Mouse (Mus musculus) embryonic facial prominence, embryonic 14.5 days (tissue): ENCODE data around the gene Hao1. TPM values are rescaled to one million over a fixed set of nuclear protein-coding genes. Genes with fewer than 3 reads are reported as not detected.

Experiments used
- ATAC-seq: fragments of 200-750 bp; cut with Nextera tagmentation; 2 replicates; pipeline ENCODE4 v1.8.0; 2017; ENCODE audit warnings: low read depth, moderate number of reproducible peaks, moderate TSS enrichment
- DNase-seq: peaks from one replicate; pipeline ENCODE4 v3.0.0-alpha.2; 2015; ENCODE audit warnings: low spot score
- H3K27ac ChIP-seq: fragments of 300-500 bp; sonication (generic); replicated peaks from 2 replicates; pipeline ENCODE4 v1.5.1; 2014; ENCODE audit warnings: low read depth, mild to moderate bottlenecking, low read length, moderate library complexity
- H3K27me3 ChIP-seq: fragments of 300-500 bp; sonication (generic); replicated peaks from 2 replicates; pipeline ENCODE4 v1.6.1; 2014; ENCODE audit warnings: low read length; ENCODE audit not compliant: control insufficient read depth, insufficient read depth
- H3K36me3 ChIP-seq: fragments of 300-500 bp; sonication (generic); 2 replicates; pipeline ENCODE4 v1.6.1; 2014; ENCODE audit warnings: low read length, mixed read lengths; ENCODE audit not compliant: control insufficient read depth, insufficient read depth
- H3K4me1 ChIP-seq: fragments of 300-500 bp; sonication (generic); 2 replicates; pipeline ENCODE4 v1.6.1; 2014; ENCODE audit warnings: antibody characterized with exemption, low read length; ENCODE audit not compliant: control insufficient read depth, insufficient read depth
- H3K4me2 ChIP-seq: fragments of 300-500 bp; sonication (generic); 2 replicates; pipeline ENCODE4 v1.6.1; 2014; ENCODE audit warnings: low read depth, mild to moderate bottlenecking, low read length, moderate library complexity, mixed read lengths
- H3K4me3 ChIP-seq: fragments of 300-500 bp; sonication (generic); 2 replicates; pipeline ENCODE4 v1.5.1; 2014; ENCODE audit warnings: low read depth, mild to moderate bottlenecking, low read length
- H3K9ac ChIP-seq: fragments of 300-500 bp; sonication (generic); 2 replicates; pipeline ENCODE4 v1.6.1; 2014; ENCODE audit warnings: low read depth, mild to moderate bottlenecking, low read length, moderate library complexity, mixed read lengths
- H3K9me3 ChIP-seq: fragments of 300-500 bp; sonication (generic); 2 replicates; pipeline ENCODE4 v1.6.1; 2016; ENCODE audit warnings: low read length; ENCODE audit not compliant: control insufficient read depth
- whole genome bisulfite sequencing: fragments of 180-500 bp; shearing (Covaris S2); extraction: QIAGEN DNeasy Blood & Tissue Kit; methylation state at CpG from one replicate; pipeline ENCODE4 v1.1.7; 2014; 5-methylcytosine and 5-hydroxymethylcytosine counted together
- polyA plus RNA-seq: library from polyadenylated mRNA; unstranded; fragments of >200 nt; fragmentation: Nextera tagmentation; extraction: Ambion mirVana; gene quantifications from 2 replicates; pipeline ENCODE4 v1.2.1, GENCODE M21; 2014

Gene Hao1
- polyA plus RNA-seq, 1 experiment from 2014 or later = not detected

DNA sequence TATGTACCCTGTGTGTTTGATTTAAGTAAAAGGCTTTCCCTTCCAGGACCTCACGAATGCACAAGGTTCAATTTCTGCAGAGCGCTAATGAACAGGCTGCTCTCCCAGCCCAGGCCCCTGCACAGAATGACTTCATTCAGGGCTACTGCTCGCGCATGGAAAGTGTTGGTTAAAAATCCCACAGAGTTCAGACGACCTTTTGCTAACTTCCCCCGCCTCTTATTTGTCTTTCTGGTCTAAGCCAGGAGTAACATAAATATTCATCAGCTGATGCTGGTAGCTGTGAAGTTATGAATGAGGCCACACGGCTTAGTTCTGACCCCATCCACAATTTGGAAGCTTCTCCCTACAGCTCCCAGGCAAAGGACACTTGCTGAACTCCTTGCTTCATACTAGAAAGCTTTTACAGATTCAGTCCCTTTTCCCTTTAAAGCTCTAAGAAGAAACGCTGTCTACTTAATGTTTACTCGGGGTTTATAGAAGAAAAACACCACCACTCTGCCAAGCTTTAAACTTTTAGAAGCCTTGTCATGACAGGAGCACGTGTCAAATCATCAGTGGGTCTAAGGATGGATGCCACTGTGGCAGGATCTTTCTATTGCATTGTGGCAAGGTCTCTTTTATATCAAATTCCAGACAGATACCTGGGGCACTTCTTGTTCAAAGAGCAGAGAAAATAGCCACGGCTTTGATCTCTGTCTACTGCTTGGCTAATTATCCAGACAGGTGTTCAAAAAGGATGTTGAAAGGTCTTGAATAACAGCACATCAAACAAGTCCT lies 67.9 kb downstream of the Hao1 start:
- H3K27ac ChIP-seq = no peak overlapping the region
- peak; percentile 63 for DNase-seq
- no peaks in the 10 kb centered on the region for H3K9me3 ChIP-seq
- H3K27me3 ChIP-seq = no peaks in the 10 kb centered on the region
- H3K4me3 ChIP-seq = no peak overlapping the region
- H3K36me3 ChIP-seq = no peaks in the 10 kb centered on the region
- H3K9ac ChIP-seq = no peak overlapping the region
- ATAC-seq = 0 out of 2 replicates have a peak, but pooled peaks have one; percentile 41
- no peak overlapping the region for H3K4me2 ChIP-seq
- WGBS = 40% methylated on average over 11 of the region's 11 CpGs
- H3K4me1 ChIP-seq = no peaks in the 10 kb centered on the region; the same call in 1 of the 2 replicates

DNA sequence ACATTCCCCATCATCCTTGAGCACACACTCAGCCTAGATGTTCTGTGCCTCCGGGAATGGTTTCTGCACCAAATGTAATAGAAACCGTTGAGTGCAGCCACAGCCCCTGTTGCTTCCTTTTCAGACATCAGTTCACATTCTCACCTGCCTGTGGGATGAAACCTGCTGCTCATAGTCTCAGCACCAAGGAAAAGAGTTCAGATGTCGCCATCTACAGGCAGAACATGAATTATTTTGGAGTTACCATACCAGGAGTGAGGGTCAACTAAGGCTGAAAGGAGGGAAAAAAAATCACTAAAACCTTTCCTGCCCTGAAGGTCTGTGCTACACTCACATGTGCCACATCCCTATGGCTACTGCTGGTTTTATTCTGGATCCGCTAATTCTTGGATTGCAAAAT lies 71.5 kb downstream of the Hao1 start:
- no peaks in the 10 kb centered on the region for H3K27me3 ChIP-seq
- H3K4me3 ChIP-seq = no peak overlapping the region
- H3K4me1 ChIP-seq = no peaks in the 10 kb centered on the region; the same call in 1 of the 2 replicates
- no peak for ATAC-seq
- H3K4me2 ChIP-seq = no peak overlapping the region
- H3K9me3 ChIP-seq = no peaks in the 10 kb centered on the region
- no peak overlapping the region for H3K9ac ChIP-seq
- 32% methylated on average over 4 of the region's 4 CpGs for WGBS
- H3K36me3 ChIP-seq = no peaks in the 10 kb centered on the region
- no peak overlapping the region for H3K27ac ChIP-seq
- peak; percentile 50 for DNase-seq

DNA sequence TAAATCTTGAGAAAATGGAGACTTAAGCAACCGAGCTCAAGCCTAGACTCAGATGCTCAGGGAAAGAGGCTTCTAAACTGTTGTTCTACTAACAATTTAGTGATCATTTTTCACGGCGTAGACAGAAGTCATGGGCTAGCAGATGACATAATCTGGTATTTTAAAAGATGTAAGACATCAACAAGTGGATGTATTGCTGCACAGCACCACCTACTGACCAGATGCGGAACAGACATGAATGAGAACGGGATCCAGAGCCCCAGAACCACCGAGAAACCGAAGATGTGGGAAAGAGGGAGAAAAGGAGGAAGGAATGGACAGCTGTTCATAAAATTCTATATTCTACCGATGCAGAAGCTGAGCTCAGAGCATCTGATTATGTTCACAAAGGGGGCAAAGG lies 72.4 kb downstream of the Hao1 start:
- no peaks in the 10 kb centered on the region for H3K9me3 ChIP-seq
- H3K9ac ChIP-seq = no peak overlapping the region
- no peaks in the 10 kb centered on the region; the same call in 1 of the 2 replicates for H3K4me1 ChIP-seq
- H3K36me3 ChIP-seq = no peaks in the 10 kb centered on the region
- 11% methylated on average over 8 of the region's 8 CpGs for WGBS
- DNase-seq = peak; percentile 83
- no peak overlapping the region for H3K4me2 ChIP-seq
- H3K4me3 ChIP-seq = no peak overlapping the region
- H3K27me3 ChIP-seq = no peaks in the 10 kb centered on the region
- H3K27ac ChIP-seq = no peak overlapping the region
- ATAC-seq = no peak

DNA sequence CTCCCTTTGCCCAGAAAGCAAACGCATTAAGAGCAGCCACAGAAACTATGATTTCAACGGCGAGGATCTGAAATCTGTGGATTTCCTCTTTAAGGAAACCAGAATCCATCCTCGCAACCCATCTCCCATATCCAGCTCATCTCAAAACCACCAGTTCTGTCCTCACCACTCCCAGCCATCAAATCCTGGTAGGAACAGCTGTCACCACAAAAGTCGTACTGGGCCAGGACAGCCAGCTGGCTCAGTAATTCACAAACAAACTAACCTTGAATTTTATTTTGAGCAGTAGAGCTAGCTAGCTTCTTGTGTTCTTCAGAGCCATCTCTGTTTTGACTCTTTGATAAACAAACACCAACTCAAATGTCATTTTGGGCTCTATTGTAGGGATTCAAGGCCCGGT lies 73.0 kb downstream of the Hao1 start:
- H3K27ac ChIP-seq = no peak overlapping the region
- H3K4me1 ChIP-seq = no peaks in the 10 kb centered on the region; the same call in 1 of the 2 replicates
- H3K36me3 ChIP-seq = no peaks in the 10 kb centered on the region
- H3K9ac ChIP-seq = no peak overlapping the region
- ATAC-seq (no peak), DNase-seq (no peak)
- no peaks in the 10 kb centered on the region for H3K9me3 ChIP-seq
- H3K4me3 ChIP-seq = no peak overlapping the region
- WGBS = 80% methylated on average over 6 of the region's 6 CpGs
- no peaks in the 10 kb centered on the region for H3K27me3 ChIP-seq
- no peak overlapping the region for H3K4me2 ChIP-seq

DNA sequence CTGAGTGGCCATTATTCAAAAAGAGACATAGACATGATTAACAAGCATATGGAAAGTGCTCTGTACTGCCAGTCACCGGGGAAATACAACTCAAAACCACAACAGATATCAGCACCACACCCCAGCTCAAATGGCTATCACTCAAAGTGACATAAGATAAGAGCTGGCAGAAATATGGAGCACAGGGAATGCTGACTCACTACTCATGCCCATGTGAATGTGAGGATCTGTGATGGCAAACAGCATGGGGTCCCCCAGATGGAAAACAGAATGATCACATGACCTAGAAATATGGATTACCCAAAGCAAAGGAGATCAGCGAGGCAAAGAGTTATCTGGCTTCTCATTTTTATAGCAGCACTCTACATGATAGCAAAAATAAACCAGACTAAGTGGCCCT lies 89.0 kb downstream of the Hao1 start:
- Histone ChIP-seq H3K36me3 (no peaks in the 10 kb centered on the region), H3K4me1 (no peaks in the 10 kb centered on the region), H3K4me3 (no peak overlapping the region), H3K4me2 (no peak overlapping the region), H3K9ac (no peak overlapping the region), H3K27me3 (no peaks in the 10 kb centered on the region), H3K9me3 (no peaks in the 10 kb centered on the region), H3K27ac (no peak overlapping the region)
- WGBS = 77% methylated on average over 2 of the region's 2 CpGs
- DNase-seq (no peak), ATAC-seq (no peak)

DNA sequence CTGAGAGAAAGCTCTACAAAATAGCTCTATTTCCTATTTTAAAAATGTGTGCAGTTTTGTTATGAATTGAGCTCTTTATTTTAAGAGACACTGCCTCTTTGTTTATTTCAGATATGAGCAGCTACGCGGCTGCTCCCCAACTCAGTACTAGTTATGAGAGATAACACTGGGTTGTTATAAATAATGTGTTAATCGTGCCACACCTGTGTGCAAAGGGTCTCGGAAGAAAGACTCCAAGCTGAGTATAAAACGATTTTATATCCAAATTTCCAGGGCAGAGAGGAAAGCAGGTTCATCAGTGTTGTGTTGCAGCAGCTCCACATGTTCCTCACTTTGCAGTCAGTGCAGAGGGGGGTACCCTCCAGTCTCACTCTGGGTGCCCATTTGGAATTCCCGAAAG lies 91.8 kb downstream of the Hao1 start:
- no peak for DNase-seq
- no peaks in the 10 kb centered on the region for H3K36me3 ChIP-seq
- H3K4me2 ChIP-seq = no peak overlapping the region
- ATAC-seq = no peak
- no peak overlapping the region for H3K4me3 ChIP-seq
- 74% methylated on average over 6 of the region's 6 CpGs for WGBS
- no peak overlapping the region for H3K9ac ChIP-seq
- no peaks in the 10 kb centered on the region for H3K27me3 ChIP-seq
- H3K27ac ChIP-seq = no peak overlapping the region
- H3K4me1 ChIP-seq = no peaks in the 10 kb centered on the region
- no peaks in the 10 kb centered on the region for H3K9me3 ChIP-seq

DNA sequence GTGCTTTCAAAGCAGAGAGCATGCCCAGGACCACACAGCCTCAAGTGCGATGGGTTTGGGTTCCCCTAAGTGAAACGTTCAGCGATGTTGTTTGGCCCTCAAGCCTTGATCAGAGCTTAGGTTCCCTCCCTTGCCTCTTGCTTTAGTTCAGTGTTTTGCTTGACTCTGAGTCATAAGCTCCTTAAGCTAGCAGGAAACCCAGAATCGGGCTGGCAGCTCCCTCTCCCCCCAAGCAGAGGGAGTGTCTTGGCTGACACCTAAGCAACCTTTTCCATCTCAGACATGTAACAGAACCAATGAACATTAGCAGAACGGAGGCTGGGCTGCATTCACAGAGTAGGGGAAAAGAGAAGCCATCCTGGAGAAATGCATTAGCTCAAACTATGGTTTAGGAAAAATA lies 93.3 kb downstream of the Hao1 start:
- Histone ChIP-seq H3K27ac (no peak overlapping the region), H3K4me3 (no peak overlapping the region), H3K9ac (no peak overlapping the region), H3K27me3 (no peaks in the 10 kb centered on the region), H3K4me1 (no peaks in the 10 kb centered on the region), H3K9me3 (no peaks in the 10 kb centered on the region), H3K36me3 (no peaks in the 10 kb centered on the region), H3K4me2 (no peak overlapping the region)
- ATAC-seq (peak; percentile 41; the same call in 1 of the 2 replicates), DNase-seq (peak; percentile 60)
- WGBS = 56% methylated on average over 5 of the region's 5 CpGs

DNA sequence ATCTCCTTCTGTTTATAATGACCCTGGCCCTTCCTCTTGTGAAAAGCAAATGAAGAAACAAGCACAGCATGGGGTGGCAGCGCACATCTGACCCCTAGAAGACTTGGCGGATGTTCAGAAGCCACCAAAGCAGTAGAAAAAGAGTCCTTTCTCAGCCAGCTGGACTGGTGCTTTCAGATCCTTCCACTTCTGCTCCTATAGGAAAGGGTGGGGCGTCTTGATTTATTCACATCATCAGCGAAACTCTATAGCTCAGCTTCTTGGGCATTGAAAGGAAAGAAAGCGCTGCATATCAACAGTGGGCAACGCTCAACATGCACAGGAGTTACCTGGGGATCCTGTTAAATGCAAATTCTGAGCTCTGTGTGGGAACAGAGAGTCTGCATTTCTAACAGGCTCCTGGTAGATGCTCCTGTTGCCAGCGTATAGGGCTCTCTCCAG lies 98.1 kb downstream of the Hao1 start:
- WGBS = 23% methylated on average over 7 of the region's 7 CpGs
- DNase-seq (peak; percentile 28), ATAC-seq (no peak)
- H3K27ac ChIP-seq = no peak overlapping the region
- no peaks in the 10 kb centered on the region for H3K4me1 ChIP-seq
- no peaks in the 10 kb centered on the region for H3K9me3 ChIP-seq
- H3K4me3 ChIP-seq = no peak overlapping the region
- H3K9ac ChIP-seq = no peak overlapping the region
- H3K27me3 ChIP-seq = no peaks in the 10 kb centered on the region
- no peaks in the 10 kb centered on the region for H3K36me3 ChIP-seq
- H3K4me2 ChIP-seq = peak overlapping the region; percentile 28; the same call in 1 of the 2 replicates

DNA sequence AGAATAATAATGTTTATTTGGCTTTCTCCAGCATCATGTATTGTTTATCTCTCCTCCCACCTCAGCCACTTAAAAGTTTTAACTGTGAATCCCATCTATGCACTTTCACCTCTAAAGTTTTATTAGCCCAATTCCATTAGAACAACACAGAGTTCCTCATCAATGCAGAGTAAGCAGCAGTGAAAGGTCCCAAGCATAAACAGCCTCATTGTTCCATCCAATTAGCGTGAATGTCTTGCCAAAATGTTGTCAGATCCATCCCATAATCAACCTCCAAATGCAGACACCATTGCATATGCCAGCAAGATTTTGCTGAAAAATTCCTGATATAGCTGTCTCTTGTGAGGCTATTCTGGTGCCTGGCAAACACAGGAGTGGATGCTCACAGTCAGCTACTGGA lies 101.4 kb downstream of the Hao1 start:
- Histone ChIP-seq H3K9me3 (no peaks in the 10 kb centered on the region), H3K4me2 (no peak overlapping the region), H3K4me3 (no peak overlapping the region), H3K36me3 (no peaks in the 10 kb centered on the region), H3K4me1 (no peaks in the 10 kb centered on the region), H3K27me3 (no peaks in the 10 kb centered on the region), H3K9ac (no peak overlapping the region), H3K27ac (no peak overlapping the region)
- ATAC-seq = no peak
- DNase-seq = no peak
- WGBS = 82% methylated on average over 1 of the region's 1 CpGs
